Mouse (Mus musculus): ENCODE results near the gene Olfr1253. TPM values are rescaled to one million over a fixed set of nuclear protein-coding genes. Genes with fewer than 3 reads are reported as not detected.

Olfr1253 gene
- not detected in 2 replicates for polyA plus RNA-seq (2012; rRNA removed)

DNA sequence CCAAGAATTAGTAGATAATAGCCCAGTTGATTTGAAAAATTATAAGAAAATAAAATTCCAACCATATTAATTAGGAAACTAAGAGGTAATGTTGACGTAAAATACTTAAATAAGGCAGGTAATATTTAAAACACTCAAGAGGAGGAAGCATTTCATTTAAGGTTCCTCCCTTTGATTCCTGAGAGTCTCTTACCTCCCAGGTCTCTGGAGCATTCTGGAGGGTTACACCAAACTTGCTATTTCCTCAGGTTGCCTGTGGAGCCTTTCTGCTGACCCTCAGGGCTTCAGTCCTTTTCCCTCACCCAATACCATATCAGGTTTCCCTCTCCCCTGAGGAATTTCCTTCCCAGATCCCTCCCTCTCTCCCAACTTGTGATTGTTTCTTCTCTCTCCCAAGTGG, at the start of gene Olfr1253:
Olfr1253 (minus strand) TSS at position 101 of the 400 bp plus-strand sequence.
- H3K27me3 ChIP-seq (ENCODE audit: control insufficient read depth, insufficient read depth, low read length), result no peaks in the 10 kb centered on the region
- H3K4me3 ChIP-seq (ENCODE audit: control insufficient read depth, low read depth, low read length), result no peak within 1 kb of the TSS
- no peak for TF ChIP-seq POLR2A (IDR thresholded peaks at IDR 0.05; ENCODE audit: control insufficient read depth, low read depth, low read length)
- TF ChIP-seq CTCF (IDR thresholded peaks at IDR 0.05; ENCODE audit: control insufficient read depth, insufficient read depth, insufficient replicate concordance, low read depth, low read length), result no peak
- no peak within 1 kb of the TSS for H3K27ac ChIP-seq (ENCODE audit: control insufficient read depth, insufficient read depth, low read depth, low read length)
- H3K36me3 ChIP-seq (ENCODE audit: control insufficient read depth, insufficient read depth, low read length), result no peaks in the 10 kb centered on the region
- no peaks in the 10 kb centered on the region for H3K4me1 ChIP-seq (ENCODE audit: control insufficient read depth, insufficient read depth, low read length)

DNA sequence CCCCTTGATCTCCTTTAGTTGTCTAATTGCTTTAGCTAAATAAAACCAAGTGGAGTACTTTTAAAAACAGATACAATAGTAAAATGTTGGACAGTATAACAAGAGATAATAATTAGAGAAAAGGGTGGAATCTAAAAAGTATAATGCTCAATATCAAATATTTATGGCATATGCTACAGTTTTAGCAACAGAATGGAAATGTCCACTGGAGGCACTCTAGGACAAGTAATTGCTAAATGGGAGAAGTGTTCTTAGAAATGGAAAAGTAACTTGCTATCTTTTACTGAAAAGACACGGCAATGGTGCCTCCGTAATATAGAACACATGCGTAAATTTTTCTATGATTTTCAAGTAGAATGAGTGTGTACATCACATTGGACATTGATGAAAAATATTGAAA, 42.7 kb upstream of the Olfr1253 start:
- Histone ChIP-seq H3K27ac (ENCODE audit: control insufficient read depth, insufficient read depth, low read depth, low read length) (no peak overlapping the region), H3K36me3 (ENCODE audit: control insufficient read depth, insufficient read depth, low read length) (no peaks in the 10 kb centered on the region), H3K27me3 (ENCODE audit: control insufficient read depth, insufficient read depth, low read length) (no peaks in the 10 kb centered on the region), H3K4me3 (ENCODE audit: control insufficient read depth, low read depth, low read length) (no peak overlapping the region), H3K4me1 (ENCODE audit: control insufficient read depth, insufficient read depth, low read length) (no peaks in the 10 kb centered on the region)
- TF ChIP-seq CTCF (IDR thresholded peaks at IDR 0.05; ENCODE audit: control insufficient read depth, insufficient read depth, insufficient replicate concordance, low read depth, low read length) (no peak), POLR2A (IDR thresholded peaks at IDR 0.05; ENCODE audit: control insufficient read depth, low read depth, low read length) (no peak)

DNA sequence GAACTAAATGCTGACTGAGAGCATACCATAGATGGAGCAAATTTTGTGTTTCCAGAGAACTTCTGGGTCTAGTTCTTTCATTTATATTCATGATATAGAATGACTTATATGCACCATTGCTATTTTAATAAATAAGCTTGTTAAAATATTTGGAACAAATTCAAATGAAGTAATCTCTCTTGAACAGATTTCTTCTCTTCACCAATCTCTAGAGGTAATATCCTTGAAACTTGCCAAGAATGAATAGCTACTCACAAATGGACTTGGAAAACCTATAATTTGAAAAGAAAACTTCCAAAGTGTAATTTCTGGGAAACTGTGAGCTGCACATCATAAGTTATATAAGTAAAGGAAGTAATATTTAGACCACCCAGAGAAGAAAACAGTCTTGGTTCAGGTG, 36.6 kb upstream of the Olfr1253 start, which contains the start of gene Olfr1254:
Olfr1254 (minus strand) TSS at position 101 of the 400 bp plus-strand sequence.
- no peak within 1 kb of the TSS for H3K27ac ChIP-seq (ENCODE audit: control insufficient read depth, insufficient read depth, low read depth, low read length)
- TF ChIP-seq POLR2A (IDR thresholded peaks at IDR 0.05; ENCODE audit: control insufficient read depth, low read depth, low read length) (no peak), CTCF (IDR thresholded peaks at IDR 0.05; ENCODE audit: control insufficient read depth, insufficient read depth, insufficient replicate concordance, low read depth, low read length) (no peak)
- no peak within 1 kb of the TSS for H3K4me3 ChIP-seq (ENCODE audit: control insufficient read depth, low read depth, low read length)
- no peaks in the 10 kb centered on the region for H3K36me3 ChIP-seq (ENCODE audit: control insufficient read depth, insufficient read depth, low read length)
- no peaks in the 10 kb centered on the region for H3K4me1 ChIP-seq (ENCODE audit: control insufficient read depth, insufficient read depth, low read length)
- H3K27me3 ChIP-seq (ENCODE audit: control insufficient read depth, insufficient read depth, low read length), result no peaks in the 10 kb centered on the region

DNA sequence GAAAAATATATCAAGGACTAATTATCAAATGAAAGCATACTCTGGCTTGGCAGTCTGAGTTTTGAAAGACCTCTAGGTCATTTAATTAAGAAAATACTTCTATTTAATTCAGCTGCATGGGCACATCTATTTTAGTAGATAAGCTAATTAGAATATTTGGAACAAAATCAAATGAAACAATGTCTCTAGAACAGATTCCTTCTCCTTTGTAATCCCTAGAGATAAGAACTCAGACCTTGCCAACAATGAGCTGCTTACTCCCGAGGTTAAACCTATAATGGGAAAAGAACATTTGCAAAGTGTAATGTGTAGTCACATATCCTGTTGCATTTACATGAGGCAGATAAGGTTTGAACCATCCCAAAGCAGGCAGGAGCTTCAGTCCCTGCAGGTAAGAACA, 32.0 kb downstream of the Olfr1253 start, which contains the start of gene Olfr1252:
Olfr1252 (minus strand) TSS at position 101 of the 400 bp plus-strand sequence.
- Histone ChIP-seq H3K4me1 (ENCODE audit: control insufficient read depth, insufficient read depth, low read length) (no peaks in the 10 kb centered on the region), H3K36me3 (ENCODE audit: control insufficient read depth, insufficient read depth, low read length) (no peaks in the 10 kb centered on the region), H3K27ac (ENCODE audit: control insufficient read depth, insufficient read depth, low read depth, low read length) (no peak within 1 kb of the TSS), H3K27me3 (ENCODE audit: control insufficient read depth, insufficient read depth, low read length) (no peaks in the 10 kb centered on the region), H3K4me3 (ENCODE audit: control insufficient read depth, low read depth, low read length) (no peak within 1 kb of the TSS)
- TF ChIP-seq CTCF (IDR thresholded peaks at IDR 0.05; ENCODE audit: control insufficient read depth, insufficient read depth, insufficient replicate concordance, low read depth, low read length), result no peak
- no peak for TF ChIP-seq POLR2A (IDR thresholded peaks at IDR 0.05; ENCODE audit: control insufficient read depth, low read depth, low read length)

Other genes starting within 250 kb of the Olfr1253 start
- gene Olfr1243, start 225.6 kb downstream of the Olfr1253 start, polyA plus RNA-seq (2012; rRNA removed), result not detected in 2 replicates
- not detected in 2 replicates for gene Olfr1245, start 178.6 kb downstream of the Olfr1253 start, polyA plus RNA-seq (2012; rRNA removed)
- gene Olfr1246, start 163.9 kb downstream of the Olfr1253 start, polyA plus RNA-seq (2012; rRNA removed), result not detected in 2 replicates
- gene Olfr1247, start 143.0 kb downstream of the Olfr1253 start, polyA plus RNA-seq (2012; rRNA removed), result not detected in 2 replicates
- not detected in 2 replicates for gene Olfr1248, start 138.8 kb downstream of the Olfr1253 start, polyA plus RNA-seq (2012; rRNA removed)
- not detected in 2 replicates for gene Olfr1249, start 122.1 kb downstream of the Olfr1253 start, polyA plus RNA-seq (2012; rRNA removed)
- not detected in 2 replicates for gene Olfr1250, start 95.6 kb downstream of the Olfr1253 start, polyA plus RNA-seq (2012; rRNA removed)
- gene Olfr1251, start 85.2 kb downstream of the Olfr1253 start, polyA plus RNA-seq (2012; rRNA removed), result 0.22 TPM in 1 of 2 replicates, not detected in the other
- gene Olfr1252, start 32.1 kb downstream of the Olfr1253 start, polyA plus RNA-seq (2012; rRNA removed), result not detected in 2 replicates
- gene Olfr1254, start 36.5 kb upstream of the Olfr1253 start, polyA plus RNA-seq (2012; rRNA removed), result not detected in 2 replicates
- not detected in 2 replicates for gene Olfr1255, start 55.0 kb upstream of the Olfr1253 start, polyA plus RNA-seq (2012; rRNA removed)
- gene Olfr1256, start 84.5 kb upstream of the Olfr1253 start, polyA plus RNA-seq (2012; rRNA removed), result not detected in 2 replicates
- not detected in 2 replicates for gene Olfr48, start 91.1 kb upstream of the Olfr1253 start, polyA plus RNA-seq (2012; rRNA removed)
- gene Olfr1257, start 121.3 kb upstream of the Olfr1253 start, polyA plus RNA-seq (2012; rRNA removed), result 0.06 and 0.27 TPM in 2 replicates
- gene Olfr1258, start 170.2 kb upstream of the Olfr1253 start, polyA plus RNA-seq (2012; rRNA removed), result not detected in 2 replicates
- gene Olfr1259, start 191.6 kb upstream of the Olfr1253 start, polyA plus RNA-seq (2012; rRNA removed), result 0.15 TPM in 1 of 2 replicates, not detected in the other
- gene Olfr1260, start 217.2 kb upstream of the Olfr1253 start, polyA plus RNA-seq (2012; rRNA removed), result not detected in 2 replicates
- not detected in 2 replicates for gene Olfr1261, start 234.1 kb upstream of the Olfr1253 start, polyA plus RNA-seq (2012; rRNA removed)
- gene Olfr1262, start 243.1 kb upstream of the Olfr1253 start, polyA plus RNA-seq (2012; rRNA removed), result not detected in 2 replicates